Mouse (Mus musculus) liver, postnatal 0 days (tissue): ENCODE measurements around the gene Lrrfip1.

ENCODE experiments used
- CTCF ChIP-seq: sonication (generic); IDR thresholded peaks from 2 replicates; pipeline ENCODE4 v1.5.1; 2016; ENCODE audit warnings: antibody characterized with exemption, low read depth
- EP300 ChIP-seq: IDR thresholded peaks from 2 replicates; pipeline ENCODE4 v1.6.1; 2016; ENCODE audit warnings: antibody characterized with exemption, low read depth, mild to moderate bottlenecking

- TF ChIP-seq EP300 (no peak), CTCF (no peak)
These were observed 23.5 kb upstream of the Lrrfip1 start for GRCm38 (mm10) chr1:90974906-90975649.
